ENCODE assay signal across 8 mouse cellular contexts in the genomic region with DNA sequence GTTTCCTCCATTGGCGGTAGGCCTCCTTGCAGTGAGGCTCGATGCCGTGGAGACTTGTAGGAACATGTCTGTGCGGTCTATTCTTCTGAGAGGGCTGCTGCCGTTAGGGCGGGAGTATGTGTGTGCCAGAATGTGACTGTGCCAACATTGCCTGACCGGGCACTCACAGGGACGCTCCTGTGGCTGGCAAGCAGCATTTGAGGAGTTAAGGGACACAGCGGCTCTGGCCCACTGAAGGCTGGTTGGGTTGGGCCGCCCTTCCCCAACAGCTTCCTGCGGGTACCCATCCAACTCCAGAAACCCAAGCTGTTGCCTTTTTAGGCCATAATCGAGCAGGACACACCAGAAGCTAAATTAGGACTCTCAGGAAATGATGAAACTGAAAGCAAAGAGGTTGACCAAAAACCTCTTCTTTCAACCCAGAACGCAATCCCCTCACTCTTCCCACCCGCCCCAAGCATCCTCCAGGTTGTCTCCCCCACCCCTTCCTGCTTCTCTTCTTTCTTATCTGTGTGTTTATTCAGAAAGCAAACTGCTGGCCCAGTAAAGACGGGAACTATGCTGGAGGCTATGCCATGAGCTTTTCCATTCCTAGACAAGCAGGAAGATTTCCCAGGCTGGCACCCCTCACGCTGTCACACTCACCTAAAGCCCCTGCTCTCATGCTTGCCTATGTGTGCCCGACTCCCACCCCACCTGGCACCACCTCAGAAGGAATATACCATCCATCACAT. TPM values are rescaled to one million over a fixed set of nuclear protein-coding genes. Genes with fewer than 3 reads are reported as not detected.
A peak's percentile ranks its signal among the peaks of the same experiment; 100 is the strongest.
DNase-seq lines count a peak whose midpoint lies in the region; ATAC-seq and TF ChIP-seq lines count a peak whose summit lies in the region.

No protein-coding gene starts in this region.

- H3K4me3 ChIP-seq in midbrain, embryonic 15.5 days: no peak overlapping the region
- no peak overlapping the region for H3K4me3 ChIP-seq in midbrain, embryonic 13.5 days (replicated peaks)
- no peak overlapping the region for H3K4me3 ChIP-seq in cerebellum, adult 2 months (replicated peaks; ENCODE audit: insufficient read depth, low read depth, low read length)
- H3K4me3 ChIP-seq in myocyte: peak overlapping the region; percentile 1

- no peak for ATAC-seq in midbrain, embryonic 15.5 days (replicated peaks)
- no peak for ATAC-seq in midbrain, embryonic 13.5 days

- H3K4me1 ChIP-seq in midbrain, embryonic 15.5 days: peaks cover 15% of the 10 kb centered on the region
- H3K4me1 ChIP-seq in midbrain, embryonic 13.5 days (replicated peaks): peaks cover 16% of the 10 kb centered on the region
- peaks cover 81% of the 10 kb centered on the region for H3K4me1 ChIP-seq in cerebellum, adult 2 months (ENCODE audit: control insufficient read depth, insufficient read depth, low read length)

- H3K27me3 ChIP-seq in midbrain, embryonic 15.5 days (replicated peaks): no peaks in the 10 kb centered on the region
- no peaks in the 10 kb centered on the region for H3K27me3 ChIP-seq in midbrain, embryonic 13.5 days
- no peaks in the 10 kb centered on the region for H3K27me3 ChIP-seq in cerebellum, adult 2 months (ENCODE audit: control insufficient read depth, insufficient read depth, low read length)
- H3K27me3 ChIP-seq in myocyte (ENCODE audit: control insufficient read depth, insufficient read depth, insufficient read length): no peaks in the 10 kb centered on the region

- no peak for TF ChIP-seq POLR2A in cerebellum, adult 2 months (IDR thresholded peaks at IDR 0.05; ENCODE audit: borderline replicate concordance, insufficient read depth, low read length)
- TF ChIP-seq POLR2A in myocyte (IDR thresholded peaks at IDR 0.05; ENCODE audit: insufficient read length, low read depth): peak; percentile 87

- H3ac ChIP-seq in myocyte (ENCODE audit: control insufficient read depth, insufficient read length): peak overlapping the region; percentile 3

- H3K27ac ChIP-seq in midbrain, embryonic 15.5 days: peak overlapping the region; percentile 13; the same call in 1 of the 2 replicates
- H3K27ac ChIP-seq in midbrain, embryonic 13.5 days: no peak overlapping the region
- peak overlapping the region; percentile 90 for H3K27ac ChIP-seq in cerebellum, adult 2 months (ENCODE audit: insufficient read depth, low read length)

- 82% methylated on average over 17 of the region's 17 CpGs for WGBS in midbrain, embryonic 15.5 days
- 89% methylated on average over 17 of the region's 17 CpGs for WGBS in midbrain, embryonic 13.5 days
- WGBS in cerebellum, adult 2 months: 7% methylated on average over 17 of the region's 17 CpGs

- H3K36me3 ChIP-seq in midbrain, embryonic 15.5 days (replicated peaks): no peaks in the 10 kb centered on the region; the same call in 1 of the 2 replicates
- H3K36me3 ChIP-seq in midbrain, embryonic 13.5 days: no peaks in the 10 kb centered on the region
- H3K36me3 ChIP-seq in myocyte (ENCODE audit: control insufficient read depth, insufficient read depth): peaks cover 37% of the 10 kb centered on the region

- no peak overlapping the region for H3K9ac ChIP-seq in midbrain, embryonic 15.5 days
- H3K9ac ChIP-seq in midbrain, embryonic 13.5 days (replicated peaks): no peak overlapping the region

- no peak for TF ChIP-seq CTCF in cerebellum, adult 2 months (IDR thresholded peaks at IDR 0.05; ENCODE audit: borderline replicate concordance, insufficient read depth, low read depth, low read length)

- no peak overlapping the region for H3K4me2 ChIP-seq in midbrain, embryonic 15.5 days
- no peak overlapping the region for H3K4me2 ChIP-seq in midbrain, embryonic 13.5 days (replicated peaks)
- peak overlapping the region; percentile 81 for H3K4me2 ChIP-seq in myocyte (ENCODE audit: low read depth)

- H3K79me2 ChIP-seq in myocyte (ENCODE audit: control insufficient read depth, insufficient read depth): peaks cover 100% of the 10 kb centered on the region

- H3K9me3 ChIP-seq in midbrain, embryonic 15.5 days: no peaks in the 10 kb centered on the region
- no peaks in the 10 kb centered on the region for H3K9me3 ChIP-seq in midbrain, embryonic 13.5 days

- DNase-seq in cerebellum, adult 2 months: peak; percentile 74 to 82
- DNase-seq in heart, adult 9 months (ENCODE audit: low spot score in 2 of 2): peak; percentile 76 to 82
- DNase-seq in kidney, postnatal 36 days: peak; percentile 60 to 63
- DNase-seq in left cerebral cortex, adult 11 months (ENCODE audit: low spot score): no peak
- no peak for DNase-seq in frontal cortex, adult 2 months (ENCODE audit: extremely low spot score in 1 of 2, low spot score in 1 of 2)

TF ChIP-seq in myocyte, 11 proteins besides CTCF, POLR2A, EP300 and RAD21:
- TF ChIP-seq CEBPB (IDR thresholded peaks at IDR 0.05; ENCODE audit: insufficient read depth, poor library complexity, severe bottlenecking) (peak; percentile 98), TCF12 (IDR thresholded peaks at IDR 0.05; ENCODE audit: insufficient read depth, poor library complexity, severe bottlenecking) (no peak), MYOG (IDR thresholded peaks at IDR 0.05; ENCODE audit: control insufficient read depth in 1 of 3, insufficient read depth in 1 of 3, insufficient read length in 2 of 3, low read depth in 2 of 3) (peak in 1 of 3 experiments; percentile 43), TCF3 (IDR thresholded peaks at IDR 0.05; ENCODE audit: insufficient read length, low read depth) (no peak), MAX (IDR thresholded peaks at IDR 0.05; ENCODE audit: low read depth) (no peak), POLR2AphosphoS2 (IDR thresholded peaks at IDR 0.05; ENCODE audit: insufficient read length, low read depth) (peak; percentile 90), REST (IDR thresholded peaks at IDR 0.05; ENCODE audit: insufficient read depth, insufficient read length) (no peak), SRF (IDR thresholded peaks at IDR 0.05; ENCODE audit: control insufficient read depth, insufficient read length, low read depth) (peak; percentile 99), E2F4 (IDR thresholded peaks at IDR 0.05; ENCODE audit: insufficient read depth) (no peak), MYOD1 (IDR thresholded peaks at IDR 0.05; ENCODE audit: control insufficient read depth in 1 of 3, insufficient read length in 2 of 3, low read depth in 2 of 3) (peak in 1 of 3 experiments; percentile 26), USF1 (IDR thresholded peaks at IDR 0.05; ENCODE audit: low read depth) (no peak)
TF ChIP-seq in myocyte: peak in this region for 5.

RNA-seq across cellular contexts. Expression of gene Myh9, which starts 25.9 kb away (rescaled TPM):
- polyA plus RNA-seq in midbrain, embryonic 15.5 days (2015; fragmentation: Nextera tagmentation; extraction: Ambion mirVana): 11.9 and 14.2 TPM in 2 replicates
- polyA plus RNA-seq in midbrain, embryonic 13.5 days (2015; fragmentation: Nextera tagmentation; extraction: Ambion mirVana): 11.8 and 14.1 TPM in 2 replicates
- 44.2 and 45.2 TPM in 2 replicates for polyA plus RNA-seq in cerebellum, adult 2 months (2012; rRNA removed)
- 466 TPM for polyA plus RNA-seq in myocyte (2012; fragmentation: generic; extraction: Trizol)
- polyA plus RNA-seq in frontal cortex, adult 2 months (2012; rRNA removed): 34.4 and 38.7 TPM in 2 replicates

RNA-seq across cellular contexts. Expression of gene Apol8, which starts 59.2 kb away (rescaled TPM):
- polyA plus RNA-seq in midbrain, embryonic 15.5 days (2015; fragmentation: Nextera tagmentation; extraction: Ambion mirVana): 0.18 and 0.23 TPM in 2 replicates
- polyA plus RNA-seq in midbrain, embryonic 13.5 days (2015; fragmentation: Nextera tagmentation; extraction: Ambion mirVana): 0.23 TPM in 1 of 2 replicates, not detected in the other
- 6.9 and 8.2 TPM in 2 replicates for polyA plus RNA-seq in cerebellum, adult 2 months (2012; rRNA removed)
- polyA plus RNA-seq in myocyte (2012; fragmentation: generic; extraction: Trizol): 0.38 TPM
- polyA plus RNA-seq in frontal cortex, adult 2 months (2012; rRNA removed): 4.0 and 5.2 TPM in 2 replicates

Comparison
In these comparisons a context has a peak if more than half of its experiments do, and no peak if none do; other contexts are left out.
1. DNase-seq: peak in cerebellum, adult 2 months (2 of 2), heart, adult 9 months (2 of 2) and kidney, postnatal 36 days (2 of 2); none in left cerebral cortex, adult 11 months (single experiment) and frontal cortex, adult 2 months (0 of 2).
2. RNA of gene Myh9, which starts 25.9 kb away (polyA plus RNA-seq): 466 TPM in myocyte (single experiment); 44.2 to 45.2 TPM in cerebellum, adult 2 months, 34.4 to 38.7 TPM in frontal cortex, adult 2 months, 11.9 to 14.2 TPM in midbrain, embryonic 15.5 days and 11.8 to 14.1 TPM in midbrain, embryonic 13.5 days; every median in the first group is over 10 times any median in the second.